Comparison of ENCODE assay signal across 9 mouse cellular contexts in the genomic region with DNA sequence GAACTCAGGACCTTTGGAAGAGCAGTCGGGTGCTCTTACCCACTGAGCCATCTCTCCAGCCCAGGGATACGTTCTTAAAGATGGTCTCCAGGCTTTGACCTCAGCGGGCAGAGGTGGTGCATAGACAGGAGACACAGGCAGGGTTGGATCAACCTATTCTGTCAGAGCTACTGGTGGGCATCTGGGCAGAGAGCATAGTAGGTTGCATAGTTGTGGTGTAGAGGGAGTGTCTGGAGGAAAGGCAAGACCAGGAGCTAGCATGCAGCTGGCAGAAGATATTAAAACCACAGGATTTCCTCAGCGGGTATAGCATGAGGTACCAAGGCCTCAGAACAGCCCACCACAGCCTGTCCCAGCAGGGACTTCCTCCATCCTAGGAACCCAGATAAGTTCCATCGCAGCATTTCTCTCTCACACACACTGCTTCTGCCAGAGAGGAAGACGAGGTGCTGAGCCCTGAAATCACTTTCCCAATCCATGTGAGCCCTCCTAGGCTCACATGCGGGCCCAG. TPM values are rescaled to one million over a fixed set of nuclear protein-coding genes. Genes with fewer than 3 reads are reported as not detected.
DNase-seq lines count a peak whose midpoint lies in the region; ATAC-seq and TF ChIP-seq lines count a peak whose summit lies in the region.
"Had no signal": no experiment of that assay in that cellular context is flagged by ENCODE, and none has a peak within 500 bp of the region (broad histone marks: within the 10 kb centered on the region; RNA-seq: fewer than 3 reads in every experiment).

No protein-coding gene starts in this region.

- H3K4me3 ChIP-seq in heart, embryonic 11.5 days (ENCODE audit: low read depth, low read length): no peak overlapping the region
- no peak overlapping the region for H3K4me3 ChIP-seq in neural tube, embryonic 11.5 days (ENCODE audit: low read depth, low read length)
- H3K4me3 ChIP-seq in intestine, embryonic 16.5 days (ENCODE audit: low read length): no peak overlapping the region
- no peak overlapping the region for H3K4me3 ChIP-seq in stomach, postnatal 0 days (ENCODE audit: low read depth, low read length)

- 60% methylated on average over 7 of the region's 7 CpGs for WGBS in heart, embryonic 11.5 days (ENCODE audit: insufficient replicate concordance)
- 91% methylated on average over 7 of the region's 7 CpGs for WGBS in neural tube, embryonic 11.5 days
- 84% methylated on average over 7 of the region's 7 CpGs for WGBS in intestine, embryonic 16.5 days
- 73% methylated on average over 7 of the region's 7 CpGs for WGBS in stomach, postnatal 0 days

- intact Hi-C loops in heart, postnatal 25 days (cut with DNase I): loop anchor here (2.0 to 5.0 kb wide), 2 partner anchors 19 to 33 kb away; no protein-coding TSS in a partner anchor

- peak overlapping the region; percentile 68 for H3K9ac ChIP-seq in heart, embryonic 11.5 days (ENCODE audit: low read depth, low read length)
- no peak overlapping the region for H3K9ac ChIP-seq in neural tube, embryonic 11.5 days (ENCODE audit: low read length)
- H3K9ac ChIP-seq in intestine, embryonic 16.5 days (ENCODE audit: low read depth, low read length): no peak overlapping the region; the same call in 1 of the 2 replicates
- H3K9ac ChIP-seq in stomach, postnatal 0 days (ENCODE audit: low read length): 0 out of 2 replicates have a peak overlapping the region, but pooled peaks have one; percentile 18

- H3K9me3 ChIP-seq in heart, embryonic 11.5 days (replicated peaks; ENCODE audit: control insufficient read depth, low read length): no peaks in the 10 kb centered on the region
- H3K9me3 ChIP-seq in neural tube, embryonic 11.5 days (ENCODE audit: control insufficient read depth, low read length): no peaks in the 10 kb centered on the region
- H3K9me3 ChIP-seq in intestine, embryonic 16.5 days (ENCODE audit: control insufficient read depth, low read length): no peaks in the 10 kb centered on the region
- no peaks in the 10 kb centered on the region for H3K9me3 ChIP-seq in stomach, postnatal 0 days (ENCODE audit: control insufficient read depth, low read length)
- H3K9me3 ChIP-seq: G1E had no signal

- TF ChIP-seq CTCF in stomach, postnatal 0 days (IDR thresholded peaks at IDR 0.05; ENCODE audit: low read depth): no peak

- no peak for TF ChIP-seq EP300 in stomach, postnatal 0 days (optimal IDR thresholded peaks at IDR 0.05)

- ATAC-seq in heart, embryonic 11.5 days (replicated peaks; ENCODE audit: insufficient number of reproducible peaks, low FRiP score, low TSS enrichment): no peak
- no peak for ATAC-seq in neural tube, embryonic 11.5 days (ENCODE audit: insufficient read depth, low FRiP score, low TSS enrichment)
- no peak for ATAC-seq in intestine, embryonic 16.5 days
- ATAC-seq in stomach, postnatal 0 days (ENCODE audit: low FRiP score, low TSS enrichment): no peak

- H3K4me1 ChIP-seq in heart, embryonic 11.5 days (ENCODE audit: control insufficient read depth, insufficient read depth, low read length): peaks cover 46% of the 10 kb centered on the region
- H3K4me1 ChIP-seq in neural tube, embryonic 11.5 days (ENCODE audit: control insufficient read depth, insufficient read depth, low read length): peaks cover 43% of the 10 kb centered on the region
- peaks cover 44% of the 10 kb centered on the region for H3K4me1 ChIP-seq in intestine, embryonic 16.5 days (ENCODE audit: control insufficient read depth, insufficient read depth, low read length)
- H3K4me1 ChIP-seq in stomach, postnatal 0 days (replicated peaks; ENCODE audit: control insufficient read depth, insufficient read depth): peaks cover 25% of the 10 kb centered on the region

- DNase-seq in heart, postnatal 25 days (ENCODE audit: low spot score): no peak
- DNase-seq in neural tube, embryonic 11.5 days (ENCODE audit: low spot score): no peak
- DNase-seq in neural tube, embryonic 10.5 days (ENCODE audit: extremely low spot score, low spot score): no peak
- DNase-seq in stomach, postnatal 0 days (ENCODE audit: low spot score): no peak
- no peak for DNase-seq in gastrocnemius, postnatal 25 days
- no peak for DNase-seq in ovary, postnatal 36 days (ENCODE audit: low spot score)

- peak overlapping the region; percentile 74 for H3K27ac ChIP-seq in heart, embryonic 11.5 days (ENCODE audit: low read depth, low read length)
- peak overlapping the region; percentile 4; the same call in 1 of the 2 replicates for H3K27ac ChIP-seq in neural tube, embryonic 11.5 days (ENCODE audit: low read depth, low read length)
- peak overlapping the region; percentile 77 for H3K27ac ChIP-seq in intestine, embryonic 16.5 days (ENCODE audit: low read length)
- peak overlapping the region; percentile 89 for H3K27ac ChIP-seq in stomach, postnatal 0 days (replicated peaks)

- H3K27me3 ChIP-seq in heart, embryonic 11.5 days (ENCODE audit: control insufficient read depth, insufficient read depth, low read length): no peaks in the 10 kb centered on the region
- no peaks in the 10 kb centered on the region for H3K27me3 ChIP-seq in neural tube, embryonic 11.5 days (ENCODE audit: control insufficient read depth, insufficient read depth, low read length)
- 0 out of 2 replicates have a peak, but pooled peaks cover 2% of the 10 kb centered on the region for H3K27me3 ChIP-seq in intestine, embryonic 16.5 days (replicated peaks; ENCODE audit: control insufficient read depth, insufficient read depth, low read length)
- no peaks in the 10 kb centered on the region for H3K27me3 ChIP-seq in stomach, postnatal 0 days (ENCODE audit: control insufficient read depth, insufficient read depth, low read length)

- H3K36me3 ChIP-seq in heart, embryonic 11.5 days (ENCODE audit: control insufficient read depth, insufficient read depth, low read length): no peaks in the 10 kb centered on the region
- H3K36me3 ChIP-seq in neural tube, embryonic 11.5 days (ENCODE audit: control insufficient read depth, insufficient read depth, low read length): no peaks in the 10 kb centered on the region
- H3K36me3 ChIP-seq in intestine, embryonic 16.5 days (ENCODE audit: control insufficient read depth, insufficient read depth, low read length): no peaks in the 10 kb centered on the region
- H3K36me3 ChIP-seq in stomach, postnatal 0 days (ENCODE audit: control insufficient read depth, insufficient read depth, low read length): no peaks in the 10 kb centered on the region
- H3K36me3 ChIP-seq: G1E had no signal

- H3K4me2 ChIP-seq in heart, embryonic 11.5 days: no peak overlapping the region
- no peak overlapping the region for H3K4me2 ChIP-seq in neural tube, embryonic 11.5 days (ENCODE audit: low read depth)
- H3K4me2 ChIP-seq in intestine, embryonic 16.5 days (ENCODE audit: low read depth, low read length): no peak overlapping the region
- H3K4me2 ChIP-seq in stomach, postnatal 0 days (replicated peaks; ENCODE audit: low read depth): no peak overlapping the region

RNA-seq across cellular contexts. Expression of a gene that starts 39.9 kb away (rescaled TPM):
- polyA plus RNA-seq in heart, embryonic 11.5 days (2014; fragmentation: Nextera tagmentation; extraction: Ambion mirVana): 87.3 and 88.4 TPM in 2 replicates
- 100 to 1,000 TPM; 301 to 306 TPM for total RNA-seq in heart, postnatal 25 days (2021)
- 76.3 and 85.5 TPM in 2 replicates for polyA plus RNA-seq in neural tube, embryonic 11.5 days (2014; fragmentation: Nextera tagmentation; extraction: Ambion mirVana)
- 56.3 and 63.9 TPM in 2 replicates for polyA plus RNA-seq in intestine, embryonic 16.5 days (2015; fragmentation: Nextera tagmentation; extraction: Ambion mirVana)
- polyA plus RNA-seq in stomach, postnatal 0 days (2015; fragmentation: Nextera tagmentation; extraction: Ambion mirVana): 54.7 and 55.4 TPM in 2 replicates
- total RNA-seq in gastrocnemius, postnatal 25 days (2021): 100 to 1,000 TPM; 126 to 133 TPM

Comparison
In these comparisons a context has a peak if more than half of its experiments do, and no peak if none do; other contexts are left out.
1. H3K27ac ChIP-seq: peak in every context shown above with its lines; median percentile 89 in stomach, postnatal 0 days; 77 in intestine, embryonic 16.5 days; 74 in heart, embryonic 11.5 days; 4 in neural tube, embryonic 11.5 days.
2. H3K9ac ChIP-seq: peak in heart, embryonic 11.5 days (single experiment) and stomach, postnatal 0 days (single experiment); none in neural tube, embryonic 11.5 days (single experiment) and intestine, embryonic 16.5 days (single experiment).